Mouse (Mus musculus) testis, adult 2 months (tissue): ENCODE measurements around the gene Btbd9. TPM values are rescaled to one million over a fixed set of nuclear protein-coding genes. Genes with fewer than 3 reads are reported as not detected.

Source experiments
- H3K27ac ChIP-seq: fragments of 200-500 bp; 2 replicates; pipeline ENCODE4 v1.5.1; 2012; ENCODE audit warnings: low read depth, low read length; ENCODE audit not compliant: control insufficient read depth, insufficient read depth
- H3K27me3 ChIP-seq: fragments of 200-500 bp; 2 replicates; pipeline ENCODE4 v1.6.1; 2012; ENCODE audit warnings: mild to moderate bottlenecking, low read length, moderate library complexity; ENCODE audit not compliant: control insufficient read depth, insufficient read depth
- H3K36me3 ChIP-seq: fragments of 200-500 bp; 2 replicates; pipeline ENCODE4 v1.6.1; 2012; ENCODE audit warnings: mild to moderate bottlenecking, low read length; ENCODE audit not compliant: control insufficient read depth, insufficient read depth
- H3K4me1 ChIP-seq: fragments of 200-500 bp; 2 replicates; pipeline ENCODE4 v1.6.1; 2012; ENCODE audit warnings: low read length; ENCODE audit not compliant: control insufficient read depth, insufficient read depth
- H3K4me3 ChIP-seq: fragments of 200-500 bp; 2 replicates; pipeline ENCODE4 v1.5.1; 2012; ENCODE audit warnings: low read depth, mild to moderate bottlenecking, low read length, moderate library complexity, mixed read lengths; ENCODE audit not compliant: control insufficient read depth
- CTCF ChIP-seq: fragments of 200-500 bp; IDR thresholded peaks from 2 replicates; pipeline ENCODE4 v1.5.1; 2012; ENCODE audit warnings: low read depth, mild to moderate bottlenecking, inconsistent platforms, low read length, moderate library complexity; ENCODE audit not compliant: control insufficient read depth, insufficient read depth, insufficient replicate concordance
- POLR2A ChIP-seq: fragments of 200-500 bp; IDR thresholded peaks from 2 replicates; pipeline ENCODE4 v1.6.1; 2012; ENCODE audit warnings: low read depth, mild to moderate bottlenecking, inconsistent platforms, low read length, moderate library complexity; ENCODE audit not compliant: control insufficient read depth
- polyA plus RNA-seq: library from polyadenylated mRNA; depleted of rRNA; stranded (reverse); fragments of >200 nt; gene quantifications from 2 replicates; pipeline ENCODE4 v1.2.3, GENCODE M21; 2012

The Btbd9 gene
- polyA plus RNA-seq, 1 experiment = 87.1 TPM

- Histone ChIP-seq H3K27ac (no peak overlapping the region), H3K36me3 (no peaks in the 10 kb centered on the region), H3K4me3 (no peak overlapping the region), H3K4me1 (no peaks in the 10 kb centered on the region), H3K27me3 (no peaks in the 10 kb centered on the region)
- no peak for TF ChIP-seq POLR2A
- TF ChIP-seq CTCF = no peak
Measured at GRCm38 (mm10) chr17:30241061-30241460, 335.2 kb downstream of the Btbd9 start.

GRCm38 (mm10) chr17:30240659-30241058 is 335.6 kb downstream of the Btbd9 start:
- no peaks in the 10 kb centered on the region for H3K36me3 ChIP-seq
- H3K27ac ChIP-seq = no peak overlapping the region
- H3K27me3 ChIP-seq = no peaks in the 10 kb centered on the region
- H3K4me3 ChIP-seq = no peak overlapping the region
- H3K4me1 ChIP-seq = no peaks in the 10 kb centered on the region
- no peak for TF ChIP-seq CTCF
- no peak for TF ChIP-seq POLR2A

GRCm38 (mm10) chr17:30239458-30239857 is 336.8 kb downstream of the Btbd9 start:
- no peaks in the 10 kb centered on the region for H3K4me1 ChIP-seq
- no peaks in the 10 kb centered on the region for H3K36me3 ChIP-seq
- H3K27me3 ChIP-seq = no peaks in the 10 kb centered on the region
- no peak for TF ChIP-seq POLR2A
- TF ChIP-seq CTCF = no peak
- H3K27ac ChIP-seq = no peak overlapping the region
- no peak overlapping the region for H3K4me3 ChIP-seq

GRCm38 (mm10) chr17:30237600-30237999 is 338.7 kb downstream of the Btbd9 start:
- TF ChIP-seq CTCF (no peak), POLR2A (no peak)
- Histone ChIP-seq H3K4me3 (no peak overlapping the region), H3K27me3 (no peaks in the 10 kb centered on the region), H3K36me3 (no peaks in the 10 kb centered on the region), H3K4me1 (no peaks in the 10 kb centered on the region), H3K27ac (no peak overlapping the region)

- Histone ChIP-seq H3K27ac (no peak overlapping the region), H3K27me3 (no peaks in the 10 kb centered on the region), H3K4me3 (no peak overlapping the region), H3K36me3 (no peaks in the 10 kb centered on the region), H3K4me1 (peaks cover under 1% of the 10 kb centered on the region; the same call in 1 of the 2 replicates)
- TF ChIP-seq CTCF = no peak
- TF ChIP-seq POLR2A = no peak
Measured at GRCm38 (mm10) chr17:30236611-30237010, 339.7 kb downstream of the Btbd9 start.

GRCm38 (mm10) chr17:30235380-30235779 is 340.9 kb downstream of the Btbd9 start:
- H3K4me1 ChIP-seq = peaks cover 7% of the 10 kb centered on the region
- no peaks in the 10 kb centered on the region for H3K27me3 ChIP-seq
- no peak overlapping the region for H3K4me3 ChIP-seq
- no peak overlapping the region for H3K27ac ChIP-seq
- no peaks in the 10 kb centered on the region for H3K36me3 ChIP-seq
- TF ChIP-seq CTCF (no peak), POLR2A (no peak)

- Histone ChIP-seq H3K27ac (no peak overlapping the region), H3K4me1 (peaks cover 7% of the 10 kb centered on the region), H3K36me3 (no peaks in the 10 kb centered on the region), H3K27me3 (no peaks in the 10 kb centered on the region), H3K4me3 (no peak overlapping the region)
- no peak for TF ChIP-seq POLR2A
- TF ChIP-seq CTCF = no peak
Measured at GRCm38 (mm10) chr17:30232698-30233097, 343.6 kb downstream of the Btbd9 start.

- no peak overlapping the region for H3K4me3 ChIP-seq
- no peak overlapping the region for H3K27ac ChIP-seq
- peaks cover 7% of the 10 kb centered on the region for H3K4me1 ChIP-seq
- no peaks in the 10 kb centered on the region for H3K36me3 ChIP-seq
- no peaks in the 10 kb centered on the region for H3K27me3 ChIP-seq
- TF ChIP-seq POLR2A = no peak
- TF ChIP-seq CTCF = no peak
Measured at GRCm38 (mm10) chr17:30231483-30231882, 344.8 kb downstream of the Btbd9 start.
